Mouse (Mus musculus) neural tube, embryonic 13.5 days (tissue): ENCODE results near the gene Platr17. TPM values are rescaled to one million over a fixed set of nuclear protein-coding genes. Genes with fewer than 3 reads are reported as not detected.
A peak's percentile ranks its signal among the peaks of the same experiment; 100 is the strongest.

ENCODE experiments used
- ATAC-seq: fragments of 200-750 bp; cut with Nextera tagmentation; 2 replicates; pipeline ENCODE4 v1.8.0; 2017; ENCODE audit warnings: low read depth, mild to moderate bottlenecking, moderate TSS enrichment, moderate library complexity
- H3K27ac ChIP-seq: fragments of 300-500 bp; sonication (generic); replicated peaks from 2 replicates; pipeline ENCODE4 v1.5.1; 2015; ENCODE audit warnings: moderate library complexity, mild to moderate bottlenecking, inconsistent platforms
- H3K27me3 ChIP-seq: fragments of 300-500 bp; sonication (generic); 2 replicates; pipeline ENCODE4 v1.6.1; 2015; ENCODE audit warnings: mild to moderate bottlenecking, inconsistent platforms
- H3K36me3 ChIP-seq: fragments of 300-500 bp; sonication (generic); 2 replicates; pipeline ENCODE4 v1.6.1; 2015; ENCODE audit warnings: mild to moderate bottlenecking, inconsistent platforms
- H3K4me1 ChIP-seq: fragments of 300-500 bp; sonication (generic); replicated peaks from 2 replicates; pipeline ENCODE4 v1.6.1; 2015; ENCODE audit warnings: inconsistent platforms
- H3K4me2 ChIP-seq: fragments of 300-500 bp; sonication (generic); 2 replicates; pipeline ENCODE4 v1.6.1; 2015; ENCODE audit warnings: inconsistent platforms, mild to moderate bottlenecking, moderate library complexity
- H3K4me3 ChIP-seq: fragments of 300-500 bp; sonication (generic); 2 replicates; pipeline ENCODE4 v1.5.1; 2015; ENCODE audit warnings: mild to moderate bottlenecking, inconsistent platforms
- H3K9ac ChIP-seq: fragments of 300-500 bp; sonication (generic); 2 replicates; pipeline ENCODE4 v1.6.1; 2015; ENCODE audit warnings: moderate library complexity, mild to moderate bottlenecking, inconsistent platforms
- H3K9me3 ChIP-seq: fragments of 300-500 bp; sonication (generic); 2 replicates; pipeline ENCODE4 v1.6.1; 2016; ENCODE audit warnings: inconsistent platforms
- WGBS: fragments of 180-500 bp; shearing (Covaris S2); methylation state at CpG from one replicate; pipeline ENCODE4 v1.1.7; 2015; 5-methylcytosine and 5-hydroxymethylcytosine counted together
- microRNA-seq: library from miRNA; unstranded; fragments of <30 nt; microRNA quantifications from one replicate; pipeline ENCODE4, GENCODE M21; 2016
- polyA plus RNA-seq: library from polyadenylated mRNA; unstranded; fragments of >200 nt; fragmentation: Nextera tagmentation; extraction: Ambion mirVana; gene quantifications from 2 replicates; pipeline ENCODE4 v1.2.1, GENCODE M21; 2015

Gene Platr17
- polyA plus RNA-seq, 1 experiment from 2014 or later = 0.43 TPM

DNA sequence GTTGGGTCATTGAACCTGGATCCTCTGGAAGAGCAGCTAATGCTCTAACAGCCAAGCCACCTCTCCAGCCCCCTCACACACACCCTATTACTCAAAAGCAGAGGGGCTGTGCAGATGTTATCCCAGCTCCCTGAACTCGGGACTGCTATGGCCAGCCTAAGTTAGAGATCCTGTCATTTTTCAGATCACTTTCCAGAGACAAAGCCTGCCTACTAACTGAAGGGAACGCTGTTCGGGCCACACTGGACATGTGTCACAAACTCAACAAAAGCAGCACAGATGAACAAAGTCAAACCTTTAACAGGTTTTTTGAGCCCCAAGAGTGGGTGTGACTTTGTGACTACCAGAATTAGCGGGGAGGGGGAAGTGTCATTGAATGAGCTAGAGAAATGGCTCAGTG, 47.9 kb downstream of the Platr17 start:
- Histone ChIP-seq H3K4me2 (peak overlapping the region; percentile 97; the same call in 1 of the 2 replicates), H3K27me3 (no peaks in the 10 kb centered on the region), H3K9ac (peak overlapping the region; percentile 99; the same call in 1 of the 2 replicates), H3K36me3 (peaks cover 56% of the 10 kb centered on the region), H3K9me3 (no peaks in the 10 kb centered on the region), H3K4me3 (peak overlapping the region; percentile 4; the same call in 1 of the 2 replicates), H3K4me1 (peaks cover 85% of the 10 kb centered on the region), H3K27ac (no peak overlapping the region)
- WGBS = 85% methylated on average over 4 of the region's 4 CpGs
- no peak for ATAC-seq

DNA sequence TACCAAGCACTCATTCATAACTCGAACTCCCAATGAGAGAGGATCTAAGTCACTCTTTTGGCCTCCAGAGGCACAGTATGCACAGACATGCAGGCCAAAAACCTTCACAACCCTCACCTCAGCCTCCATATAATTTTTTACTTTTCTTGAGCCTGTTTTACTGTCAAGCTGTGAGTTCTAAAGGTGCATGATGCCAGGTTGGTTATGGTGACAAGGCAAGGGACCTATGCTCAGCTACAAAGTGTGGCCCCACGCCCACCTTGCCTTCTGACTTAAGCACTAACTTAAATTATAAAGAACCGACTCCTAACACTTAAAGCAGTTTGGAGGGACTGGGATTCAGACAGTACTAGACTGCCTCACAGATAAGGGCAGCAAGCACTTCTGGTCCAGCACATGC, 48.4 kb downstream of the Platr17 start:
- H3K4me3 ChIP-seq = peak overlapping the region; percentile 4; the same call in 1 of the 2 replicates
- H3K9ac ChIP-seq = peak overlapping the region; percentile 99
- no peak overlapping the region for H3K27ac ChIP-seq
- no peaks in the 10 kb centered on the region for H3K27me3 ChIP-seq
- H3K9me3 ChIP-seq = no peaks in the 10 kb centered on the region
- peaks cover 56% of the 10 kb centered on the region for H3K36me3 ChIP-seq
- H3K4me1 ChIP-seq = peaks cover 86% of the 10 kb centered on the region
- peak overlapping the region; percentile 97; the same call in 1 of the 2 replicates for H3K4me2 ChIP-seq
- WGBS = 85% methylated on average over 3 of the region's 3 CpGs
- ATAC-seq = no peak

DNA sequence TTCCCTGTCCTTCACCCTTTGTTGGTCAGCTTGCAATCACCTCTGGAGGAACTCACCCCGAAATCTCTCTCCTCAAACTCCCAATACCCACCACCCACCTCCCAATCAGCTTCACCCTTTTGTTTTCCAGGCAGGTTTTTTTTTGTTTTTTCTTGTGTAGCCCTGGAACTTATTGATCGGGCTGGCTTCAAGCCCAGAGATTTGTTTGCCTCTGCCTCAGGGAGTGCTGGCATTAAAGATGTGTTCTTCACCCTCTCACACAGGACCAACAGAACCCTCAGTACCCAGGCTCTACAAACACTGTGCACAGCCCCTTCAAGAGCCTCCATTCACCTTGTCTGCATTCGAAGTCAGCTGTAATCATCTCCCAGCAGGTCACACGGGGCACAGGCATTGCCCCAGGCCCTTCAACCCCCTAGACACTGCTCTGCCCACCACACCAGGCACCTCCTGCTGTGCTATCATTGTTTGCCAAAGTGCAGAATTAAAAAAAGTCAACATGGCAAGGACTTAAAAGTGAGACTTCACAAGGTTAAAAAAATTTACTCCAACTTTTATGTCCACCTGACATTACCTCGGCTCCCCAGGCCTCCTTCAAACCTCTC, 49.1 kb downstream of the Platr17 start:
- H3K9me3 ChIP-seq = no peaks in the 10 kb centered on the region
- no peak for ATAC-seq
- H3K4me3 ChIP-seq = peak overlapping the region; percentile 96
- H3K9ac ChIP-seq = peak overlapping the region; percentile 99
- peak overlapping the region; percentile 97 for H3K4me2 ChIP-seq
- peak overlapping the region; percentile 92; the same call in 1 of the 2 replicates for H3K27ac ChIP-seq
- H3K27me3 ChIP-seq = no peaks in the 10 kb centered on the region
- peaks cover 56% of the 10 kb centered on the region for H3K36me3 ChIP-seq
- 30% methylated on average over 5 of the region's 5 CpGs for WGBS
- peaks cover 78% of the 10 kb centered on the region for H3K4me1 ChIP-seq

DNA sequence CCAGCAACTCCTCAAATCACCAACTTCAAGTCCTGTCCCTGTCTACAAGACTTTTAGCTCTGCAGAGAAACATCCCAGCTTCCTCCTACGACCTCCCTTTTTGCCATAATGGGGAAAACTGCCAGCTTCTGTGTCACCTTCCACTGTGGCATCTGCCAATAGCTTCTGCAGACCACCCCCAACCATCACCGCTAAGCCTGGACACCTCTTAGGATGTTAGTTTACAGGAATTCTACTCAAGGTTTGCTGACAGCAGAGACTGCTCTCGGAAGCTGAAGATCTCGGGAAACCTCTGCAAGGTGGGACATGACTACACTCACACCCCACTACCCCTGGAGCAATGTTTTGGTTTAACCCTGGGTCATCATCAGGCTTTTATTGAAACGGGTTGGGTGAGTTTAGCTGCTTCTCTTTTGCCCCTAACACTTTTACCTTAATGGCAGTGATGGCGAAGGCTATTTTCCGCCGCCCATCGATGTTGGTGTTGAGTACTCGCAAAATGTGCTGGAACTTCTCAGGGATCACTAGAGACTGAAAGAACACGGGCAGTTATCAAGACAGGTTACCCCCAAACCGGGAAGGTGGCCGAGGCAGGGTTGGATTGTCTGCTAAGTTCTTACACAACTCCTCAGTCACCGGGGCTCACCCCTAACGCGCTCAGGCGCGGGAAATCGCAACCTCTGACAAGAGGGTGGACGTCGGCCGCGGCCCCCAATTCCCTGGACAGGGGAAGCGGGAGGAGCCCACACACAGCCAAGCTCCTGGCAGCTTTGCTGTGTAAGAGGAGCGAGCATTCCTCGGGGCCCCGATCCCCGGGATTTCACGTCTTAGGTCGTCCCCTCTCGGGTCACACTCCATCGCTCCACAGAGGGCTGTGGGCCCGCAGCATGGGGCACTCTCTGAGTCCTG, 50.0 kb downstream of the Platr17 start:
- WGBS = under 1% methylated on average over 33 of the region's 33 CpGs
- peaks cover 56% of the 10 kb centered on the region for H3K36me3 ChIP-seq
- no peak; the same call in 1 of the 2 replicates for ATAC-seq

GRCm38 (mm10) chr17:33955555-33956214, 50.8 kb downstream of the Platr17 start, which contains the start of the genes Vps52 and Rps18:
TSS of gene Vps52 (plus strand) at chr17:33955812.
TSS of gene Rps18 (minus strand) at chr17:33956001.
- Histone ChIP-seq H3K4me1 (peaks cover 62% of the 10 kb centered on the region), H3K4me3 (peak within 1 kb of the TSS; percentile 96), H3K36me3 (peaks cover 59% of the 10 kb centered on the region), H3K9ac (peak within 1 kb of the TSS; percentile 99), H3K27me3 (no peaks in the 10 kb centered on the region), H3K4me2 (peak within 1 kb of the TSS; percentile 97), H3K9me3 (no peaks in the 10 kb centered on the region), H3K27ac (peak within 1 kb of the TSS; percentile 93)
- WGBS = under 1% methylated on average over 50 of the region's 50 CpGs
- ATAC-seq = peak; percentile 87

More for the DNA sequence above, 50.0 kb downstream of the Platr17 start:
- no peaks in the 10 kb centered on the region for H3K27me3 ChIP-seq
- H3K4me3 ChIP-seq = peak overlapping the region; percentile 96
- H3K9ac ChIP-seq = peak overlapping the region; percentile 99
- no peaks in the 10 kb centered on the region for H3K9me3 ChIP-seq
- H3K4me1 ChIP-seq = peaks cover 70% of the 10 kb centered on the region
- peak overlapping the region; percentile 92 for H3K27ac ChIP-seq
- H3K4me2 ChIP-seq = peak overlapping the region; percentile 97

Small RNAs within 50 kb of the gene (microRNA-seq; reads per million reads assigned to microRNA genes)
- not detected for gene Gm27740

Other genes with a start within 250 kb of the Platr17 start
- gene Hnrnpm, start 218.3 kb upstream of the Platr17 start, polyA plus RNA-seq = 227 and 230 TPM in 2 replicates
- 68.2 and 74.9 TPM in 2 replicates for gene March2, start 186.5 kb upstream of the Platr17 start, polyA plus RNA-seq
- 455 and 504 TPM in 2 replicates for gene Rab11b, start 144.6 kb upstream of the Platr17 start, polyA plus RNA-seq
- gene Angptl4, start 123.3 kb upstream of the Platr17 start, polyA plus RNA-seq = 22.8 and 24.5 TPM in 2 replicates
- gene Kank3, start 94.6 kb upstream of the Platr17 start, polyA plus RNA-seq = 36.2 and 40.3 TPM in 2 replicates
- gene Rps28, start 80.6 kb upstream of the Platr17 start, polyA plus RNA-seq = 530 and 625 TPM in 2 replicates
- 558 and 559 TPM in 2 replicates for gene Ndufa7, start 80.6 kb upstream of the Platr17 start, polyA plus RNA-seq
- 52.7 and 57.4 TPM in 2 replicates for gene Cd320, start 62.0 kb upstream of the Platr17 start, polyA plus RNA-seq
- not detected in 2 replicates for gene Gm7029, start 31.3 kb upstream of the Platr17 start, polyA plus RNA-seq
- 1.2 and 2.5 TPM in 2 replicates for gene Kifc1, start 14.5 kb upstream of the Platr17 start, polyA plus RNA-seq
- 51.0 TPM in 2 replicates for gene Daxx, start 4.3 kb downstream of the Platr17 start, polyA plus RNA-seq
- gene Tapbp, start 10.8 kb downstream of the Platr17 start, polyA plus RNA-seq = 30.4 and 31.1 TPM in 2 replicates
- 17.3 and 17.7 TPM in 2 replicates for gene Zbtb22, start 10.8 kb downstream of the Platr17 start, polyA plus RNA-seq
- 59.5 and 64.7 TPM in 2 replicates for gene Rgl2, start 24.4 kb downstream of the Platr17 start, polyA plus RNA-seq
- 178 and 182 TPM in 2 replicates for gene Pfdn6, start 35.2 kb downstream of the Platr17 start, polyA plus RNA-seq
- gene Wdr46, start 35.5 kb downstream of the Platr17 start, polyA plus RNA-seq = 26.9 and 27.6 TPM in 2 replicates
- 10.8 and 11.7 TPM in 2 replicates for gene B3galt4, start 46.4 kb downstream of the Platr17 start, polyA plus RNA-seq
- gene Vps52, start 50.7 kb downstream of the Platr17 start, polyA plus RNA-seq = 63.5 and 67.5 TPM in 2 replicates
- gene Rps18, start 50.9 kb downstream of the Platr17 start, polyA plus RNA-seq = 912 and 939 TPM in 2 replicates
- 11.9 and 13.3 TPM in 2 replicates for gene H2-K1, start 95.2 kb downstream of the Platr17 start, polyA plus RNA-seq
- gene Ring1, start 119.5 kb downstream of the Platr17 start, polyA plus RNA-seq = 19.3 and 22.4 TPM in 2 replicates
- 61.7 and 65.0 TPM in 2 replicates for gene H2-Ke6, start 122.9 kb downstream of the Platr17 start, polyA plus RNA-seq
- gene Slc39a7, start 126.5 kb downstream of the Platr17 start, polyA plus RNA-seq = 158 and 161 TPM in 2 replicates
- 57.4 and 57.5 TPM in 2 replicates for gene Rxrb, start 126.7 kb downstream of the Platr17 start, polyA plus RNA-seq
- gene Col11a2, start 134.3 kb downstream of the Platr17 start, polyA plus RNA-seq = 4.5 and 4.7 TPM in 2 replicates
- gene H2-Oa, start 187.2 kb downstream of the Platr17 start, polyA plus RNA-seq = 0.24 and 0.41 TPM in 2 replicates
- 16.0 and 17.7 TPM in 2 replicates for gene H2-DMa, start 214.4 kb downstream of the Platr17 start, polyA plus RNA-seq
- gene Brd2, start 217.5 kb downstream of the Platr17 start, polyA plus RNA-seq = 137 and 167 TPM in 2 replicates
- gene H2-DMb2, start 238.2 kb downstream of the Platr17 start, polyA plus RNA-seq = not detected in 2 replicates
- gene H2-DMb1, start 247.9 kb downstream of the Platr17 start, polyA plus RNA-seq = not detected in 2 replicates